Mouse (Mus musculus): Measurements from ENCODE around the gene Nox1.

DNA sequence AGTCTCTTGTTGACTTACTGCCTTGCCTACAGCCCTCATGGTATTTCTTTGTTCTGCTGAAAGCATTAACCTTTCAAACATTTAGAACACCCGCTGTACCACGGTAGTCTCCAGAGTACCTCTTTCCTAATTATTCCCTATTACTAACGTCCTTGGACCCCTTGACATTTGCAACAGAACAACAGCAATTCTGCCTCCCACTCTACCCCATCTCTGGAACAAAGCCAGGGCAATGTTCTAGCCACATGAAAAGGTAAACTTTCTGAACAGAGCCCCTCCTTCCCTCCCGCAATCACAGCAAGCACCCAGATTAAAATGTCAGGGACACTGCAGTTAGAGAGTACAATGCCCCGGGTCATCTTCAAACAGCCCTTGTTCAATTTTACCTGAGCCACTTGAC, 39.4 kb upstream of the Nox1 start:
- TF ChIP-seq CTCF (conservative IDR thresholded peaks at IDR 0.05; ENCODE audit: insufficient read depth, insufficient read length, low read depth, low read length) (no peak), POLR2A (IDR thresholded peaks at IDR 0.05; ENCODE audit: low read depth, low read length) (no peak)
